Mouse (Mus musculus) adrenal gland, postnatal 36 days (tissue): ENCODE results near the gene Siglec1. TPM values are rescaled to one million over a fixed set of nuclear protein-coding genes. Genes with fewer than 3 reads are reported as not detected.
A peak's percentile ranks its signal among the peaks of the same experiment; 100 is the strongest.

ENCODE experiments used
- DNase-seq, 2 experiments: peaks; one replicate each; pipeline ENCODE4 v3.0.0; 2021; ENCODE audit warnings: mixed read lengths in 1 of 2
- total RNA-seq, 2 experiments: library from RNA; stranded (reverse); gene quantifications; 2 replicates each; pipeline ENCODE4 v1.2.3; 2021

Siglec1 gene
- total RNA-seq, 2 experiments from 2014 or later: 4.2 to 4.7 TPM

GRCm38 (mm10) chr2:131097087-131097486 is 10.5 kb upstream of the Siglec1 start:
- no peak for DNase-seq

- peak; percentile 40 to 60 for DNase-seq
Observed at GRCm38 (mm10) chr2:131096101-131096795, 9.7 kb upstream of the Siglec1 start.

GRCm38 (mm10) chr2:131094823-131095222 is 8.3 kb upstream of the Siglec1 start:
- peak; percentile 76 to 86 for DNase-seq

- no peak for DNase-seq
Observed at GRCm38 (mm10) chr2:131093577-131093976, 7.0 kb upstream of the Siglec1 start.

GRCm38 (mm10) chr2:131090852-131091251 is 4.3 kb upstream of the Siglec1 start:
- peak; percentile 5 to 23 for DNase-seq

- no peak for DNase-seq
Observed at GRCm38 (mm10) chr2:131089634-131090033, 3.1 kb upstream of the Siglec1 start.

GRCm38 (mm10) chr2:131088581-131088980 is 2.0 kb upstream of the Siglec1 start:
- no peak for DNase-seq

- no peak for DNase-seq
Observed at GRCm38 (mm10) chr2:131084206-131084605, 2.4 kb downstream of the Siglec1 start.

GRCm38 (mm10) chr2:131080507-131080906 is 6.1 kb downstream of the Siglec1 start:
- no peak for DNase-seq

- DNase-seq: no peak
Observed at GRCm38 (mm10) chr2:131072536-131072935, 14.0 kb downstream of the Siglec1 start.

- peak; percentile 50 to 57 for DNase-seq
Observed at GRCm38 (mm10) chr2:131067481-131067880, 19.1 kb downstream of the Siglec1 start.

GRCm38 (mm10) chr2:131066342-131066741 is 20.2 kb downstream of the Siglec1 start:
- no peak for DNase-seq

GRCm38 (mm10) chr2:131063404-131063864 is 23.1 kb downstream of the Siglec1 start, which contains the start of gene Adam33:
Adam33 (minus strand) TSS chr2:131063814.
- DNase-seq: peak; percentile 50 to 56

GRCm38 (mm10) chr2:131061607-131062006 is 25.0 kb downstream of the Siglec1 start:
- no peak for DNase-seq

- DNase-seq: no peak
Observed at GRCm38 (mm10) chr2:131060784-131061183, 25.8 kb downstream of the Siglec1 start.

- DNase-seq: peak in 1 of 2 experiments; percentile 41
Observed at GRCm38 (mm10) chr2:131059781-131060540, 26.6 kb downstream of the Siglec1 start.

GRCm38 (mm10) chr2:131059377-131059776 is 27.2 kb downstream of the Siglec1 start:
- DNase-seq: peak; percentile 52 to 76

GRCm38 (mm10) chr2:131058672-131059071 is 27.9 kb downstream of the Siglec1 start:
- no peak for DNase-seq

GRCm38 (mm10) chr2:131056191-131056590 is 30.4 kb downstream of the Siglec1 start:
- DNase-seq: no peak

- peak; percentile 40 to 59 for DNase-seq
Observed at GRCm38 (mm10) chr2:131055631-131056030, 30.9 kb downstream of the Siglec1 start.

GRCm38 (mm10) chr2:131054646-131055264 is 31.8 kb downstream of the Siglec1 start:
- no peak for DNase-seq

- DNase-seq: peak in 1 of 2 experiments; percentile 13
Observed at GRCm38 (mm10) chr2:131053851-131054645, 32.5 kb downstream of the Siglec1 start.
